Mouse (Mus musculus): ENCODE data around the gene Cutc.

DNA sequence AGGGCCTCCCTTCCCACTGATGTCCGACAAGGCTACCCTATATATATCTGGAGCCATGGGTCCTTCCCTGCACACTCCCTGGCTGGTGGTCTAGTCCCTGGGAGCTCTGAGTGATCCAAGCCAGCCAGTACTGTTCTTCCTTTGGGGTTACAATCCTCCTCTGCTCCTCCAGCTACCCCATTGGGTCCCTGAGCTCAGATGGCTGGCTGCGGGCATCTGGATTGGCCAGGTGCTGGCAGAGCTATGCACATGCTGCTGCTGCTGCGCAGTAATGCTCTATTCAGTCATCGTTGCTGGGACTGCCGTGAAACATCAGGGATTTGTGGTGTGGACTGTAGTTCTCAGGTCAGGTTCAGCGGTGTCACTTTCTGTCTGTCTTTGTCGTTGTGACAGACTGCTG, 28.0 kb upstream of the Cutc start:
- no peak for TF ChIP-seq CTCF (IDR thresholded peaks at IDR 0.05; ENCODE audit: low read depth)
- TF ChIP-seq EP300 (IDR thresholded peaks at IDR 0.05; ENCODE audit: low read depth), result no peak
